Mouse (Mus musculus): ENCODE measurements around the gene Zwilch. TPM values are rescaled to one million over a fixed set of nuclear protein-coding genes. Genes with fewer than 3 reads are reported as not detected.
A peak's percentile ranks its signal among the peaks of the same experiment; 100 is the strongest.
"Not testable (repeated sequence)": the region's sequence is repeated elsewhere in the genome, so short reads cannot be mapped to it uniquely, and the experiment has no call there.

The Zwilch gene
- polyA plus RNA-seq, 1 experiment from 2014 or later, result 5.2 TPM

GRCm38 (mm10) chr9:64174766-64175165 lies 1.9 kb upstream of the Zwilch start:
- no peaks in the 10 kb centered on the region for H3K9me3 ChIP-seq
- H3K4me3 ChIP-seq, result peak overlapping the region; percentile 79; the same call in 1 of the 2 replicates
- peaks cover 35% of the 10 kb centered on the region for H3K36me3 ChIP-seq (replicated peaks)
- peak overlapping the region; percentile 82 for H3K4me2 ChIP-seq
- no peak overlapping the region for H3K9ac ChIP-seq
- 78% methylated on average over 8 of the region's 8 CpGs for WGBS
- no peaks in the 10 kb centered on the region for H3K27me3 ChIP-seq (replicated peaks)
- H3K4me1 ChIP-seq, result peaks cover 32% of the 10 kb centered on the region
- ATAC-seq (replicated peaks), result no peak
- no peak overlapping the region for H3K27ac ChIP-seq

GRCm38 (mm10) chr9:64174341-64174740 lies 1.4 kb upstream of the Zwilch start:
- ATAC-seq (replicated peaks), result no peak
- peak overlapping the region; percentile 82 for H3K4me2 ChIP-seq
- no peaks in the 10 kb centered on the region for H3K27me3 ChIP-seq (replicated peaks)

GRCm38 (mm10) chr9:64173666-64174220 lies 839 bp upstream of the Zwilch start:
- H3K27me3 ChIP-seq (replicated peaks), result no peaks in the 10 kb centered on the region
- peak overlapping the region; percentile 82 for H3K4me2 ChIP-seq
- H3K4me3 ChIP-seq, result peak overlapping the region; percentile 79
- under 1% methylated on average over 16 of the region's 16 CpGs for WGBS
- H3K9me3 ChIP-seq, result no peaks in the 10 kb centered on the region
- peak overlapping the region; percentile 84 for H3K27ac ChIP-seq
- H3K9ac ChIP-seq, result peak overlapping the region; percentile 81
- H3K4me1 ChIP-seq, result peaks cover 24% of the 10 kb centered on the region
- peaks cover 35% of the 10 kb centered on the region for H3K36me3 ChIP-seq (replicated peaks)
- ATAC-seq (replicated peaks), result no peak

More at GRCm38 (mm10) chr9:64174341-64174740, 1.4 kb upstream of the Zwilch start:
- Histone ChIP-seq H3K4me1 (peaks cover 28% of the 10 kb centered on the region), H3K36me3 (replicated peaks) (peaks cover 35% of the 10 kb centered on the region), H3K27ac (no peak overlapping the region), H3K9me3 (no peaks in the 10 kb centered on the region), H3K9ac (peak overlapping the region; percentile 81), H3K4me3 (peak overlapping the region; percentile 79)

- H3K27ac ChIP-seq, result peak overlapping the region; percentile 84
- peak overlapping the region; percentile 79 for H3K4me3 ChIP-seq
- H3K4me1 ChIP-seq, result peaks cover 24% of the 10 kb centered on the region
- peak overlapping the region; percentile 82 for H3K4me2 ChIP-seq
- ATAC-seq (replicated peaks), result no peak
- 2% methylated on average over 18 of the region's 18 CpGs for WGBS
- H3K9me3 ChIP-seq, result no peaks in the 10 kb centered on the region
- peaks cover 22% of the 10 kb centered on the region for H3K36me3 ChIP-seq (replicated peaks)
- H3K9ac ChIP-seq, result peak overlapping the region; percentile 81
- H3K27me3 ChIP-seq (replicated peaks), result no peaks in the 10 kb centered on the region
Observed at GRCm38 (mm10) chr9:64172145-64172815, 624 bp downstream of the Zwilch start.

- not testable (repeated sequence) for H3K9ac ChIP-seq; H3K9me3 ChIP-seq; H3K4me3 ChIP-seq; H3K27me3 ChIP-seq (replicated peaks); H3K4me2 ChIP-seq; H3K36me3 ChIP-seq (replicated peaks); H3K27ac ChIP-seq; ATAC-seq (replicated peaks)
- WGBS, result 88% methylated on average over 3 of the region's 3 CpGs
- peaks cover 19% of the 10 kb centered on the region for H3K4me1 ChIP-seq
Observed at GRCm38 (mm10) chr9:64169967-64170366, 2.9 kb downstream of the Zwilch start.

GRCm38 (mm10) chr9:64160471-64160870 lies 12.4 kb downstream of the Zwilch start:
- 93% methylated on average over 5 of the region's 5 CpGs for WGBS
- no peak overlapping the region for H3K4me2 ChIP-seq
- no peak for ATAC-seq (replicated peaks)

GRCm38 (mm10) chr9:64156641-64157040 lies 16.3 kb downstream of the Zwilch start:
- H3K27ac ChIP-seq, result no peak overlapping the region
- no peaks in the 10 kb centered on the region for H3K27me3 ChIP-seq (replicated peaks)
- no peaks in the 10 kb centered on the region for H3K36me3 ChIP-seq (replicated peaks)
- 80% methylated on average over 1 of the region's 1 CpGs for WGBS
- H3K4me3 ChIP-seq, result no peak overlapping the region
- no peak for ATAC-seq (replicated peaks)
- no peaks in the 10 kb centered on the region for H3K9me3 ChIP-seq
- no peak overlapping the region for H3K9ac ChIP-seq
- no peaks in the 10 kb centered on the region for H3K4me1 ChIP-seq
- no peak overlapping the region for H3K4me2 ChIP-seq

More at GRCm38 (mm10) chr9:64160471-64160870, 12.4 kb downstream of the Zwilch start:
- Histone ChIP-seq H3K4me3 (no peak overlapping the region), H3K9me3 (no peaks in the 10 kb centered on the region), H3K9ac (no peak overlapping the region), H3K4me1 (no peaks in the 10 kb centered on the region), H3K27ac (no peak overlapping the region), H3K36me3 (replicated peaks) (no peaks in the 10 kb centered on the region), H3K27me3 (replicated peaks) (no peaks in the 10 kb centered on the region)

- no peak for ATAC-seq (replicated peaks)
Observed at GRCm38 (mm10) chr9:64139879-64140278, 33.0 kb downstream of the Zwilch start.

GRCm38 (mm10) chr9:64138896-64139295 lies 34.0 kb downstream of the Zwilch start:
- WGBS, result 8% methylated on average over 6 of the region's 6 CpGs

More at GRCm38 (mm10) chr9:64139879-64140278, 33.0 kb downstream of the Zwilch start:
- Histone ChIP-seq H3K9me3 (no peaks in the 10 kb centered on the region), H3K27ac (no peak overlapping the region), H3K9ac (no peak overlapping the region), H3K36me3 (replicated peaks) (no peaks in the 10 kb centered on the region), H3K4me2 (no peak overlapping the region), H3K27me3 (replicated peaks) (no peaks in the 10 kb centered on the region), H3K4me1 (no peaks in the 10 kb centered on the region), H3K4me3 (no peak overlapping the region)
- WGBS, result 93% methylated on average over 9 of the region's 9 CpGs

GRCm38 (mm10) chr9:64131623-64132022 lies 41.3 kb downstream of the Zwilch start:
- H3K27me3 ChIP-seq (replicated peaks), result no peaks in the 10 kb centered on the region
- no peaks in the 10 kb centered on the region for H3K4me1 ChIP-seq
- no peak overlapping the region for H3K4me2 ChIP-seq
- 88% methylated on average over 6 of the region's 6 CpGs for WGBS
- no peak for ATAC-seq (replicated peaks)
- H3K36me3 ChIP-seq (replicated peaks), result no peaks in the 10 kb centered on the region
- H3K9ac ChIP-seq, result no peak overlapping the region
- H3K9me3 ChIP-seq, result no peaks in the 10 kb centered on the region
- H3K27ac ChIP-seq, result no peak overlapping the region
- no peak overlapping the region for H3K4me3 ChIP-seq

More at GRCm38 (mm10) chr9:64138896-64139295, 34.0 kb downstream of the Zwilch start:
- not testable (repeated sequence) for H3K9ac ChIP-seq; H3K27ac ChIP-seq; H3K4me3 ChIP-seq; H3K9me3 ChIP-seq; H3K36me3 ChIP-seq (replicated peaks); ATAC-seq (replicated peaks); H3K27me3 ChIP-seq (replicated peaks); H3K4me2 ChIP-seq; H3K4me1 ChIP-seq

GRCm38 (mm10) chr9:64126121-64126520 lies 46.8 kb downstream of the Zwilch start:
- Histone ChIP-seq H3K36me3 (replicated peaks) (no peaks in the 10 kb centered on the region), H3K9me3 (no peaks in the 10 kb centered on the region), H3K27ac (no peak overlapping the region), H3K4me3 (no peak overlapping the region), H3K27me3 (replicated peaks) (no peaks in the 10 kb centered on the region), H3K4me2 (no peak overlapping the region), H3K9ac (no peak overlapping the region), H3K4me1 (no peaks in the 10 kb centered on the region)
- ATAC-seq (replicated peaks), result no peak
- 81% methylated on average over 12 of the region's 12 CpGs for WGBS

- no peak overlapping the region for H3K27ac ChIP-seq
- H3K9ac ChIP-seq, result no peak overlapping the region
Observed at GRCm38 (mm10) chr9:64125307-64125706, 47.6 kb downstream of the Zwilch start.

GRCm38 (mm10) chr9:64124846-64125245 lies 48.1 kb downstream of the Zwilch start:
- not testable (repeated sequence) for H3K9ac ChIP-seq; H3K9me3 ChIP-seq; H3K36me3 ChIP-seq (replicated peaks); H3K4me1 ChIP-seq; H3K4me3 ChIP-seq; ATAC-seq (replicated peaks); H3K4me2 ChIP-seq; H3K27ac ChIP-seq; H3K27me3 ChIP-seq (replicated peaks)
- WGBS, result 69% methylated on average over 3 of the region's 3 CpGs

More at GRCm38 (mm10) chr9:64125307-64125706, 47.6 kb downstream of the Zwilch start:
- Histone ChIP-seq H3K9me3 (no peaks in the 10 kb centered on the region), H3K27me3 (replicated peaks) (no peaks in the 10 kb centered on the region), H3K4me2 (no peak overlapping the region), H3K4me3 (no peak overlapping the region), H3K4me1 (no peaks in the 10 kb centered on the region), H3K36me3 (replicated peaks) (no peaks in the 10 kb centered on the region)
- WGBS, result 79% methylated on average over 3 of the region's 3 CpGs
- ATAC-seq (replicated peaks), result no peak

Measured in midbrain, embryonic 15.5 days (tissue).